Mouse (Mus musculus): ENCODE measurements around the gene Pld3.

GRCm38 (mm10) chr7:27552931-27553513, at the start of gene Pld3, which contains the start of gene 2310022A10Rik:
- TF ChIP-seq POLR2A (IDR thresholded peaks at IDR 0.05; ENCODE audit: low read depth, low read length): 0 out of 2 replicates have a peak, but pooled peaks have one; percentile 18
- no peak for TF ChIP-seq CTCF (IDR thresholded peaks at IDR 0.05; ENCODE audit: extremely low read depth, insufficient read depth, insufficient read length, insufficient replicate concordance)

All from spleen, adult 2 months (tissue).